Comparison of ENCODE assay signal across 17 mouse cellular contexts in the genomic region with DNA sequence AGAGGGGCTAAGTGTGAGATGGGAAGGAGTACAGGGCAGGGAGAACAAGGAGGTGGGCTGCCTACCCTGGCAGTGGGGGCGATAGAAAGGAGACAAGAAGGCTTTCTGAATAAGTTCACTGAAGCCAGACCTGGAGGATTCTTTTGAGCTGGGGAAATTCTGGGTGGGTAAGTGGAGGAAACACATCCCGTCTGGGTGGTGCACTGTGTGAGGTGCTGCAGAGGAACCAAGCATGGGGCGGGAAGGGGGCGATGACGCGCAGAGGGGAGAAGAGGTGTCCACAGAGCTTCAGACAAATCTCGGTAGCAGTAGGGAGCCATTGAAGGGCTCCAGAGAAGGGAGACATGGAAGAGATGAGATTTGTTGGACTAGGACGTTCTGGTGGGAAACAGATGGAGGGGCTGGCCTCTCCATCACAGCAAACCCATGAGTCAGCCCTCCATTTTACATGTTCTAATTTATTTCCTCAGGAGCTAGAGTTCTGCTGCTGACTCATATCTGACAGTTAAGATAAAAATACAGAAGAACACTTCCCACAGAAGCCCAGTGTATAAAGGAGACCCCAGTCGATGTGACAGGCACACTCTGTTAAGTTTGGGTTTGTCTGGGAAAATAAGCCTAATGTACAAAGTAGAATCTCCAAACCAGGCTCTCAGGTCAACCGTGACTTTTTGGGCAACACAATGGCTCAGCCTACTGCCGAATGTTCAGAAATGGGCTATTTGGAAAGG.
DNase-seq lines count a peak whose midpoint lies in the region; ATAC-seq and TF ChIP-seq lines count a peak whose summit lies in the region.
"Had no signal": no experiment of that assay in that cellular context is flagged by ENCODE, and none has a peak within 500 bp of the region (broad histone marks: within the 10 kb centered on the region; RNA-seq: fewer than 3 reads in every experiment).

No protein-coding gene starts in this region.

- H3K4me2 ChIP-seq in heart, embryonic 13.5 days = no peak overlapping the region
- no peak overlapping the region for H3K4me2 ChIP-seq in limb, embryonic 14.5 days (replicated peaks; ENCODE audit: low read depth, low read length, severe bottlenecking)
- no peak overlapping the region for H3K4me2 ChIP-seq in midbrain, embryonic 11.5 days
- H3K4me2 ChIP-seq: embryonic facial prominence, embryonic 15.5 days; liver, embryonic 12.5 days had no signal

- no peak for TF ChIP-seq POLR2A in limb, embryonic 14.5 days (IDR thresholded peaks at IDR 0.05; ENCODE audit: borderline replicate concordance, extremely low read depth, insufficient read depth, insufficient read length)

- no peaks in the 10 kb centered on the region for H3K27me3 ChIP-seq in heart, embryonic 13.5 days (replicated peaks)
- H3K27me3 ChIP-seq in limb, embryonic 14.5 days (ENCODE audit: control insufficient read depth, insufficient read depth, low read length) = no peaks in the 10 kb centered on the region
- no peaks in the 10 kb centered on the region for H3K27me3 ChIP-seq in midbrain, embryonic 11.5 days (ENCODE audit: control insufficient read depth, insufficient read depth, low read length)
- H3K27me3 ChIP-seq: embryonic facial prominence, embryonic 15.5 days; liver, embryonic 12.5 days had no signal

- no peak for ATAC-seq in heart, embryonic 13.5 days (ENCODE audit: extremely low read depth, insufficient number of reproducible peaks, low FRiP score, low TSS enrichment)
- ATAC-seq in limb, embryonic 14.5 days (ENCODE audit: low FRiP score, low read depth) = no peak
- no peak for ATAC-seq in midbrain, embryonic 11.5 days (ENCODE audit: low FRiP score)
- ATAC-seq: CD4-positive, CD25-positive, alpha-beta regulatory T cell, adult 4 months; forebrain, embryonic 16.5 days; intestine, embryonic 16.5 days; liver, embryonic 12.5 days; lung, postnatal 0 days had no signal

- H3K4me1 ChIP-seq in heart, embryonic 13.5 days = peaks cover 34% of the 10 kb centered on the region
- peaks cover 9% of the 10 kb centered on the region for H3K4me1 ChIP-seq in limb, embryonic 14.5 days (ENCODE audit: control insufficient read depth, insufficient read depth, low read length)
- no peaks in the 10 kb centered on the region for H3K4me1 ChIP-seq in midbrain, embryonic 11.5 days (ENCODE audit: control insufficient read depth, insufficient read depth, low read length)
- H3K4me1 ChIP-seq: embryonic facial prominence, embryonic 15.5 days had no signal

- H3K4me3 ChIP-seq in heart, embryonic 13.5 days = no peak overlapping the region
- no peak overlapping the region for H3K4me3 ChIP-seq in limb, embryonic 14.5 days (replicated peaks; ENCODE audit: low read length)
- H3K4me3 ChIP-seq in midbrain, embryonic 11.5 days (ENCODE audit: low read depth, low read length) = no peak overlapping the region
- H3K4me3 ChIP-seq: embryonic facial prominence, embryonic 15.5 days; heart, adult 2 months; liver, embryonic 12.5 days had no signal

- intact Hi-C loops in heart, postnatal 10 days (cut with DNase I) = no loop called here

- no peak overlapping the region for H3K9ac ChIP-seq in heart, embryonic 13.5 days
- no peak overlapping the region for H3K9ac ChIP-seq in limb, embryonic 14.5 days (ENCODE audit: low read depth, low read length, severe bottlenecking)
- no peak overlapping the region for H3K9ac ChIP-seq in midbrain, embryonic 11.5 days (ENCODE audit: low read length)
- H3K9ac ChIP-seq: embryonic facial prominence, embryonic 15.5 days; liver, embryonic 12.5 days had no signal

- H3K9me3 ChIP-seq in heart, embryonic 13.5 days = no peaks in the 10 kb centered on the region
- no peaks in the 10 kb centered on the region for H3K9me3 ChIP-seq in limb, embryonic 14.5 days (ENCODE audit: control insufficient read depth, low read length)
- H3K9me3 ChIP-seq in midbrain, embryonic 11.5 days (ENCODE audit: control insufficient read depth, low read length) = no peaks in the 10 kb centered on the region
- H3K9me3 ChIP-seq: embryonic facial prominence, embryonic 15.5 days; liver, embryonic 12.5 days had no signal

- WGBS in heart, embryonic 13.5 days = 67% methylated on average over 11 of the region's 11 CpGs
- WGBS in limb, embryonic 14.5 days = 66% methylated on average over 11 of the region's 11 CpGs
- 87% methylated on average over 11 of the region's 11 CpGs for WGBS in midbrain, embryonic 11.5 days

- peak overlapping the region; percentile 4; the same call in 1 of the 2 replicates for H3K27ac ChIP-seq in heart, embryonic 13.5 days (replicated peaks)
- H3K27ac ChIP-seq in limb, embryonic 14.5 days (replicated peaks; ENCODE audit: low read depth, low read length) = 0 out of 2 replicates have a peak overlapping the region, but pooled peaks have one; percentile 39
- H3K27ac ChIP-seq in midbrain, embryonic 11.5 days (ENCODE audit: low read depth, low read length) = no peak overlapping the region
- H3K27ac ChIP-seq: embryonic facial prominence, embryonic 15.5 days; heart, adult 2 months; liver, embryonic 12.5 days had no signal

- DNase-seq in heart, postnatal 10 days = no peak
- DNase-seq in 3T3-L1 (ENCODE audit: low read depth, low spot score) (peak; percentile 58), NIH3T3 (ENCODE audit: low read depth) (peak; percentile 59)
- no peak for DNase-seq in limb, embryonic 14.5 days (ENCODE audit: low spot score)
- DNase-seq in midbrain, embryonic 11.5 days (ENCODE audit: low spot score, missing footprints) = no peak
- no peak for DNase-seq in urinary bladder, adult 18-20 months (ENCODE audit: low spot score in 2 of 2)
- DNase-seq: adrenal gland, postnatal 14 days; heart, adult 2 months; heart, postnatal 4 days; kidney, postnatal 25 days had no signal

- H3K36me3 ChIP-seq in heart, embryonic 13.5 days = no peaks in the 10 kb centered on the region
- H3K36me3 ChIP-seq in limb, embryonic 14.5 days (ENCODE audit: control insufficient read depth, insufficient read depth, low read length) = no peaks in the 10 kb centered on the region
- no peaks in the 10 kb centered on the region for H3K36me3 ChIP-seq in midbrain, embryonic 11.5 days (ENCODE audit: control insufficient read depth, insufficient read depth, low read length)
- H3K36me3 ChIP-seq: embryonic facial prominence, embryonic 15.5 days had no signal

Comparison
In these comparisons a context has a peak if more than half of its experiments do, and no peak if none do; other contexts are left out.
1. DNase-seq: peak in 3T3-L1 (single experiment) and NIH3T3 (single experiment); none in heart, postnatal 10 days (0 of 2), limb, embryonic 14.5 days (single experiment), midbrain, embryonic 11.5 days (single experiment) and urinary bladder, adult 18-20 months (0 of 2).